Mouse (Mus musculus) intestine, embryonic 16.5 days (tissue): ENCODE data around the gene Slc12a9. TPM values are rescaled to one million over a fixed set of nuclear protein-coding genes. Genes with fewer than 3 reads are reported as not detected.
A peak's percentile ranks its signal among the peaks of the same experiment; 100 is the strongest.

Experiments
- ATAC-seq: fragments of 200-750 bp; cut with Nextera tagmentation; 2 replicates; pipeline ENCODE4 v1.8.0; 2017; ENCODE audit warnings: moderate TSS enrichment, moderate library complexity
- H3K27ac ChIP-seq: fragments of 300-500 bp; sonication (generic); 2 replicates; pipeline ENCODE4 v1.5.1; 2014; ENCODE audit warnings: mild to moderate bottlenecking, low read length
- H3K27me3 ChIP-seq: fragments of 300-500 bp; sonication (generic); replicated peaks from 2 replicates; pipeline ENCODE4 v1.6.1; 2014; ENCODE audit warnings: low read length, control low read depth, mixed read lengths; ENCODE audit not compliant: control insufficient read depth, insufficient read depth
- H3K36me3 ChIP-seq: fragments of 300-500 bp; sonication (generic); 2 replicates; pipeline ENCODE4 v1.6.1; 2014; ENCODE audit warnings: low read length, control low read depth; ENCODE audit not compliant: control insufficient read depth, insufficient read depth
- H3K4me1 ChIP-seq: fragments of 300-500 bp; sonication (generic); 2 replicates; pipeline ENCODE4 v1.6.1; 2014; ENCODE audit warnings: low read length, control low read depth, mixed read lengths; ENCODE audit not compliant: control insufficient read depth, insufficient read depth
- H3K4me2 ChIP-seq: fragments of 300-500 bp; sonication (generic); 2 replicates; pipeline ENCODE4 v1.6.1; 2014; ENCODE audit warnings: low read depth, low read length, control low read depth
- H3K4me3 ChIP-seq: fragments of 300-500 bp; sonication (generic); 2 replicates; pipeline ENCODE4 v1.5.1; 2014; ENCODE audit warnings: mild to moderate bottlenecking, low read length
- H3K9ac ChIP-seq: fragments of 300-500 bp; sonication (generic); 2 replicates; pipeline ENCODE4 v1.6.1; 2014; ENCODE audit warnings: low read depth, low read length
- H3K9me3 ChIP-seq: fragments of 300-500 bp; sonication (generic); 2 replicates; pipeline ENCODE4 v1.6.1; 2016; ENCODE audit warnings: low read length, control low read depth; ENCODE audit not compliant: control insufficient read depth
- WGBS: fragments of 180-500 bp; shearing (Covaris S2); extraction: QIAGEN DNeasy Blood & Tissue Kit; methylation state at CpG from one replicate; pipeline ENCODE4 v1.1.7; 2014; 5-methylcytosine and 5-hydroxymethylcytosine counted together
- polyA plus RNA-seq: library from polyadenylated mRNA; unstranded; fragments of >200 nt; fragmentation: Nextera tagmentation; extraction: Ambion mirVana; gene quantifications from 2 replicates; pipeline ENCODE4 v1.2.1, GENCODE M21; 2015

Gene Slc12a9
- polyA plus RNA-seq, 1 experiment from 2014 or later: 14.7 TPM

GRCm38 (mm10) chr5:137318570-137318969, 14.8 kb downstream of the Slc12a9 start:
- H3K4me3 ChIP-seq: no peak overlapping the region

GRCm38 (mm10) chr5:137317361-137317760, 16.0 kb downstream of the Slc12a9 start:
- H3K27ac ChIP-seq: no peak overlapping the region
- no peak overlapping the region for H3K4me2 ChIP-seq
- H3K36me3 ChIP-seq: 0 out of 2 replicates have a peak, but pooled peaks cover 1% of the 10 kb centered on the region
- no peak for ATAC-seq
- H3K4me3 ChIP-seq: no peak overlapping the region
- peaks cover 35% of the 10 kb centered on the region for H3K4me1 ChIP-seq
- H3K9me3 ChIP-seq: no peaks in the 10 kb centered on the region
- H3K27me3 ChIP-seq: no peaks in the 10 kb centered on the region
- WGBS: 74% methylated on average over 8 of the region's 8 CpGs
- H3K9ac ChIP-seq: no peak overlapping the region

More at GRCm38 (mm10) chr5:137318570-137318969, 14.8 kb downstream of the Slc12a9 start:
- Histone ChIP-seq H3K27ac (0 out of 2 replicates have a peak overlapping the region, but pooled peaks have one; percentile 7), H3K4me1 (peaks cover 27% of the 10 kb centered on the region), H3K4me2 (no peak overlapping the region), H3K9me3 (no peaks in the 10 kb centered on the region), H3K9ac (no peak overlapping the region), H3K36me3 (0 out of 2 replicates have a peak, but pooled peaks cover 2% of the 10 kb centered on the region), H3K27me3 (no peaks in the 10 kb centered on the region)
- peak; percentile 72 for ATAC-seq
- 62% methylated on average over 1 of the region's 1 CpGs for WGBS

GRCm38 (mm10) chr5:137315084-137315903, 18.1 kb downstream of the Slc12a9 start:
- peaks cover 4% of the 10 kb centered on the region; the same call in 1 of the 2 replicates for H3K36me3 ChIP-seq
- H3K9ac ChIP-seq: peak overlapping the region; percentile 93
- H3K4me3 ChIP-seq: no peak overlapping the region
- no peaks in the 10 kb centered on the region for H3K27me3 ChIP-seq
- ATAC-seq: peak; percentile 9
- H3K27ac ChIP-seq: peak overlapping the region; percentile 93
- H3K4me2 ChIP-seq: 0 out of 2 replicates have a peak overlapping the region, but pooled peaks have one; percentile 12
- H3K4me1 ChIP-seq: peaks cover 41% of the 10 kb centered on the region
- H3K9me3 ChIP-seq: no peaks in the 10 kb centered on the region
- 47% methylated on average over 29 of the region's 30 CpGs for WGBS

GRCm38 (mm10) chr5:137314193-137315083, 19.0 kb downstream of the Slc12a9 start, which contains the start of gene Trip6:
Gene Trip6, minus strand, starts transcription at chr5:137314404.
- peak; percentile 83 for ATAC-seq
- WGBS: 17% methylated on average over 30 of the region's 30 CpGs
- Histone ChIP-seq H3K9ac (peak within 1 kb of the TSS; percentile 93), H3K4me3 (peak within 1 kb of the TSS; percentile 81), H3K9me3 (no peaks in the 10 kb centered on the region), H3K27ac (peak within 1 kb of the TSS; percentile 93), H3K27me3 (no peaks in the 10 kb centered on the region), H3K36me3 (peaks cover 12% of the 10 kb centered on the region), H3K4me2 (peak within 1 kb of the TSS; percentile 92), H3K4me1 (peaks cover 41% of the 10 kb centered on the region)

GRCm38 (mm10) chr5:137313466-137314192, 19.8 kb downstream of the Slc12a9 start:
- Histone ChIP-seq H3K27me3 (no peaks in the 10 kb centered on the region), H3K27ac (peak overlapping the region; percentile 93), H3K9me3 (no peaks in the 10 kb centered on the region), H3K4me3 (peak overlapping the region; percentile 81), H3K4me2 (peak overlapping the region; percentile 92), H3K9ac (peak overlapping the region; percentile 93), H3K4me1 (peaks cover 41% of the 10 kb centered on the region), H3K36me3 (peaks cover 20% of the 10 kb centered on the region)
- WGBS: 3% methylated on average over 22 of the region's 22 CpGs
- peak; percentile 41 for ATAC-seq

GRCm38 (mm10) chr5:137308356-137308755, 25.0 kb downstream of the Slc12a9 start:
- peak overlapping the region; percentile 95; the same call in 1 of the 2 replicates for H3K9ac ChIP-seq
- WGBS: 92% methylated on average over 4 of the region's 4 CpGs
- H3K4me3 ChIP-seq: peak overlapping the region; percentile 88

GRCm38 (mm10) chr5:137307071-137307912, 26.1 kb downstream of the Slc12a9 start, which contains the start of gene Srrt:
Gene Srrt, minus strand, starts transcription at chr5:137307674.
- ATAC-seq: peak; percentile 89

More at GRCm38 (mm10) chr5:137308356-137308755, 25.0 kb downstream of the Slc12a9 start:
- H3K36me3 ChIP-seq: peaks cover 23% of the 10 kb centered on the region
- no peaks in the 10 kb centered on the region for H3K27me3 ChIP-seq
- ATAC-seq: no peak
- peak overlapping the region; percentile 94; the same call in 1 of the 2 replicates for H3K27ac ChIP-seq
- 0 out of 2 replicates have a peak, but pooled peaks cover 3% of the 10 kb centered on the region for H3K9me3 ChIP-seq
- peak overlapping the region; percentile 51 for H3K4me2 ChIP-seq
- H3K4me1 ChIP-seq: peaks cover 36% of the 10 kb centered on the region

More at GRCm38 (mm10) chr5:137307071-137307912, 26.1 kb downstream of the Slc12a9 start, which contains the start of gene Srrt:
- H3K9ac ChIP-seq: peak within 1 kb of the TSS; percentile 95
- H3K36me3 ChIP-seq: peaks cover 30% of the 10 kb centered on the region
- peak within 1 kb of the TSS; percentile 57 for H3K4me2 ChIP-seq
- under 1% methylated on average over 69 of the region's 72 CpGs for WGBS
- peak within 1 kb of the TSS; percentile 88 for H3K4me3 ChIP-seq
- no peaks in the 10 kb centered on the region for H3K27me3 ChIP-seq
- 0 out of 2 replicates have a peak, but pooled peaks cover 3% of the 10 kb centered on the region for H3K9me3 ChIP-seq
- H3K27ac ChIP-seq: peak within 1 kb of the TSS; percentile 94
- H3K4me1 ChIP-seq: peaks cover 26% of the 10 kb centered on the region
